Mouse (Mus musculus) hindbrain, embryonic 11.5 days (tissue): ENCODE data around the gene Thrb. TPM values are rescaled to one million over a fixed set of nuclear protein-coding genes. Genes with fewer than 3 reads are reported as not detected.

Source experiments
- ATAC-seq: fragments of 200-750 bp; cut with Nextera tagmentation; 2 replicates; pipeline ENCODE4 v1.8.0; 2017; ENCODE audit warnings: mild to moderate bottlenecking, moderate TSS enrichment, moderate library complexity; ENCODE audit not compliant: low FRiP score
- DNase-seq: peaks from one replicate; pipeline ENCODE4 v3.0.0-alpha.2; 2015; ENCODE audit warnings: low spot score
- H3K27ac ChIP-seq: fragments of 300-500 bp; sonication (generic); 2 replicates; pipeline ENCODE4 v1.5.1; 2014; ENCODE audit warnings: mild to moderate bottlenecking, low read depth, low read length
- H3K27me3 ChIP-seq: fragments of 300-500 bp; sonication (generic); 2 replicates; pipeline ENCODE4 v1.6.1; 2014; ENCODE audit warnings: mild to moderate bottlenecking, low read length, moderate library complexity, mixed read lengths; ENCODE audit not compliant: control insufficient read depth, insufficient read depth
- H3K36me3 ChIP-seq: fragments of 300-500 bp; sonication (generic); 2 replicates; pipeline ENCODE4 v1.6.1; 2014; ENCODE audit warnings: mild to moderate bottlenecking, low read length, moderate library complexity, mixed read lengths; ENCODE audit not compliant: control insufficient read depth, insufficient read depth
- H3K4me1 ChIP-seq: fragments of 300-500 bp; sonication (generic); replicated peaks from 2 replicates; pipeline ENCODE4 v1.6.1; 2014; ENCODE audit warnings: low read length, mixed read lengths; ENCODE audit not compliant: control insufficient read depth, insufficient read depth
- H3K4me2 ChIP-seq: fragments of 300-500 bp; sonication (generic); replicated peaks from 2 replicates; pipeline ENCODE4 v1.6.1; 2014; ENCODE audit warnings: mild to moderate bottlenecking, low read depth, low read length
- H3K4me3 ChIP-seq: fragments of 300-500 bp; sonication (generic); 2 replicates; pipeline ENCODE4 v1.5.1; 2014; ENCODE audit warnings: low read depth, low read length
- H3K9ac ChIP-seq: fragments of 300-500 bp; sonication (generic); 2 replicates; pipeline ENCODE4 v1.6.1; 2014; ENCODE audit warnings: low read depth, low read length
- H3K9me3 ChIP-seq: fragments of 300-500 bp; sonication (generic); 2 replicates; pipeline ENCODE4 v1.6.1; 2016; ENCODE audit warnings: low read length; ENCODE audit not compliant: control insufficient read depth
- WGBS: fragments of 180-500 bp; shearing (Covaris S2); extraction: QIAGEN DNeasy Blood & Tissue Kit; methylation state at CpG from one replicate; pipeline ENCODE4 v1.1.7; 2014; 5-methylcytosine and 5-hydroxymethylcytosine counted together
- polyA plus RNA-seq: library from polyadenylated mRNA; unstranded; fragments of >200 nt; fragmentation: Nextera tagmentation; extraction: Ambion mirVana; gene quantifications from 2 replicates; pipeline ENCODE4 v1.2.1, GENCODE M21; 2014

Gene Thrb
- polyA plus RNA-seq, 1 experiment from 2014 or later, result 0.52 TPM

DNA sequence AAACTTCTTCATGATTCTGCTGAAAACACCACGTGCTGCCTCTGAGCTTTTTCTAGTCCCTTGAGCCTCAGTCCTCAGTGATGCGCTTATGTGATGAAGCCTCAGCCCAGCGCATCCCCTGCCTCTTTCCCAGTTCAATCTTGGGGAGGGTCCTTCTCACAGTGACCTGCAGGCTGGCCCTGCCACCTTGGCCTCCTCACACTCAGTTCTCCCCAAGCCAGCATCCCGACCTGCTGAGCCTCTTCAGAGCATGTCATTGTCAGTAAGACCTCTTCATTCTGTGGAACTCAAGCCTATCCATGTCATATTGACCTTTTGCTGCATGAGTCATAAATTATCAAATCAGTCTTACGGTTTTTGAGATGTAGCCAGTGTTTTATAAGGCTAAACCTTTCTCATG lies 376.5 kb downstream of the Thrb start:
- ATAC-seq, result no peak
- no peak overlapping the region for H3K4me2 ChIP-seq

DNA sequence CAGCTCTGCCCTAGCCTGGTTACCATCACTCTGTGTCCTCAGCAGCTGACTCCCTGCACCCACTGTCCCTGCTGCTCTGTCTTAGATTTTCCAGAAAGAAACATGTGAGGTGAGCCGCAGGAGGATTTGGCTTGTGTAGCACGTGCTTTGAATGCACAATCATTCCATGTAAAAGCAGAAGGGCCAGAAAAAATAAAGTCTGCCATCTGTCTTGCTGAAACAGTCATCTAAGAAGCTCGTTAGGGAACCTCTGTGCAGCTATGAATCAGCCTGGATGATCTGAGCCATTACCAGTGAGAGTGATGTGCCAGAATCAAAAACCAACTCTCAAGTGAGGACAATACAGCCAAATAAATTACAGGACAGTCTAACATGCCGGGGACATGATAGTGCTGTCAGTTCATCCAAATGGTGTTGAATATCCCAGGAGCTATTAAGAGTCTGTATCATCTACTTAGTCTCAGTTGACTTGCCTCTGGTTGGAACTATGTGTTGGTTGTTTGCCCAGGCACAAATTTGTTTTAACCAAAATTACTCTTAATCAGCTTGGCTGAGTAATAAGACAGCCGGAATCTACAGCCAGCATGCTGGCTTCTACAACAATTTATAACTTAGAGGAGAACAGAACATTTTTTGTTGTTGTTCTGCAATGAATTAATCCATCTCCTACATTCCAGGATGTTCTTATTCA lies 402.2 kb downstream of the Thrb start:
- DNase-seq, result no peak
- WGBS, result 81% methylated on average over 5 of the region's 5 CpGs
- ATAC-seq, result no peak

More for the DNA sequence above, 376.5 kb downstream of the Thrb start:
- H3K9ac ChIP-seq, result no peak overlapping the region
- H3K36me3 ChIP-seq, result no peaks in the 10 kb centered on the region
- WGBS, result 73% methylated on average over 5 of the region's 5 CpGs
- no peak overlapping the region for H3K27ac ChIP-seq
- no peak overlapping the region for H3K4me3 ChIP-seq
- no peaks in the 10 kb centered on the region for H3K4me1 ChIP-seq
- no peak for DNase-seq
- no peaks in the 10 kb centered on the region for H3K27me3 ChIP-seq
- no peaks in the 10 kb centered on the region for H3K9me3 ChIP-seq

More for the DNA sequence above, 402.2 kb downstream of the Thrb start:
- Histone ChIP-seq H3K27me3 (no peaks in the 10 kb centered on the region), H3K4me3 (no peak overlapping the region), H3K36me3 (no peaks in the 10 kb centered on the region), H3K4me1 (no peaks in the 10 kb centered on the region), H3K9me3 (no peaks in the 10 kb centered on the region), H3K9ac (no peak overlapping the region), H3K27ac (no peak overlapping the region), H3K4me2 (no peak overlapping the region)
